Mouse (Mus musculus) forebrain, embryonic 11.5 days (tissue): ENCODE data around the gene Slc28a1. TPM values are rescaled to one million over a fixed set of nuclear protein-coding genes. Genes with fewer than 3 reads are reported as not detected.
"Not testable (repeated sequence)": the region's sequence is repeated elsewhere in the genome, so short reads cannot be mapped to it uniquely, and the experiment has no call there.

Experiments used
- ATAC-seq: fragments of 200-750 bp; cut with Nextera tagmentation; replicated peaks from 2 replicates; pipeline ENCODE4 v1.8.0; 2017; ENCODE audit warnings: moderate TSS enrichment; ENCODE audit not compliant: low FRiP score
- DNase-seq: peaks from one replicate; pipeline ENCODE4 v3.0.0-alpha.2; 2017; ENCODE audit warnings: low spot score
- H3K27ac ChIP-seq: fragments of 300-500 bp; sonication (generic); 2 replicates; pipeline ENCODE4 v1.5.1; 2014; ENCODE audit warnings: low read depth, low read length
- H3K27me3 ChIP-seq: fragments of 300-500 bp; sonication (generic); 2 replicates; pipeline ENCODE4 v1.6.1; 2014; ENCODE audit warnings: mild to moderate bottlenecking, low read length, mixed read lengths; ENCODE audit not compliant: control insufficient read depth, insufficient read depth
- H3K36me3 ChIP-seq: fragments of 300-500 bp; sonication (generic); 2 replicates; pipeline ENCODE4 v1.6.1; 2014; ENCODE audit warnings: mild to moderate bottlenecking, low read length, moderate library complexity, mixed read lengths; ENCODE audit not compliant: control insufficient read depth, insufficient read depth
- H3K4me1 ChIP-seq: fragments of 300-500 bp; sonication (generic); replicated peaks from 2 replicates; pipeline ENCODE4 v1.6.1; 2014; ENCODE audit warnings: low read length, mixed read lengths; ENCODE audit not compliant: control insufficient read depth, insufficient read depth
- H3K4me2 ChIP-seq: fragments of 300-500 bp; sonication (generic); 2 replicates; pipeline ENCODE4 v1.6.1; 2014; ENCODE audit warnings: low read depth, mild to moderate bottlenecking, low read length, moderate library complexity, mixed read lengths; ENCODE audit not compliant: severe bottlenecking
- H3K4me3 ChIP-seq: fragments of 300-500 bp; sonication (generic); 2 replicates; pipeline ENCODE4 v1.5.1; 2014; ENCODE audit warnings: low read depth, low read length
- H3K9ac ChIP-seq: fragments of 300-500 bp; sonication (generic); 2 replicates; pipeline ENCODE4 v1.6.1; 2014; ENCODE audit warnings: low read length
- H3K9me3 ChIP-seq: fragments of 300-500 bp; sonication (generic); 2 replicates; pipeline ENCODE4 v1.6.1; 2016; ENCODE audit warnings: low read length, mixed read lengths; ENCODE audit not compliant: control insufficient read depth
- WGBS: fragments of 180-500 bp; shearing (Covaris S2); extraction: QIAGEN DNeasy Blood & Tissue Kit; methylation state at CpG from one replicate; pipeline ENCODE4 v1.1.7; 2014; 5-methylcytosine and 5-hydroxymethylcytosine counted together
- polyA plus RNA-seq: library from polyadenylated mRNA; unstranded; fragments of >200 nt; fragmentation: Nextera tagmentation; extraction: Ambion mirVana; gene quantifications from 2 replicates; pipeline ENCODE4 v1.2.1, GENCODE M21; 2014

Slc28a1 gene
- polyA plus RNA-seq, 1 experiment from 2014 or later: not detected

GRCm38 (mm10) chr7:81183181-81183580 is 68.6 kb downstream of the Slc28a1 start:
- Histone ChIP-seq H3K4me1 (no peaks in the 10 kb centered on the region), H3K36me3 (no peaks in the 10 kb centered on the region), H3K4me3 (no peak overlapping the region), H3K9me3 (no peaks in the 10 kb centered on the region), H3K27me3 (no peaks in the 10 kb centered on the region), H3K4me2 (no peak overlapping the region), H3K27ac (no peak overlapping the region), H3K9ac (no peak overlapping the region)
- DNase-seq (no peak), ATAC-seq (no peak)

- WGBS: 72% methylated on average over 2 of the region's 2 CpGs
- Histone ChIP-seq H3K27me3 (no peaks in the 10 kb centered on the region), H3K36me3 (no peaks in the 10 kb centered on the region), H3K9me3 (no peaks in the 10 kb centered on the region), H3K27ac (no peak overlapping the region), H3K4me3 (no peak overlapping the region), H3K4me2 (no peak overlapping the region), H3K4me1 (no peaks in the 10 kb centered on the region), H3K9ac (no peak overlapping the region)
- no peak for DNase-seq
- no peak for ATAC-seq
These were observed 69.5 kb downstream of the Slc28a1 start for GRCm38 (mm10) chr7:81184136-81184535.

- Histone ChIP-seq H3K9me3 (no peaks in the 10 kb centered on the region), H3K9ac (no peak overlapping the region), H3K27me3 (no peaks in the 10 kb centered on the region), H3K4me1 (no peaks in the 10 kb centered on the region), H3K27ac (no peak overlapping the region), H3K36me3 (no peaks in the 10 kb centered on the region), H3K4me3 (no peak overlapping the region), H3K4me2 (no peak overlapping the region)
- ATAC-seq: no peak
- 85% methylated on average over 1 of the region's 1 CpGs for WGBS
- peak; percentile 20 for DNase-seq
These were observed 70.1 kb downstream of the Slc28a1 start for GRCm38 (mm10) chr7:81184651-81185050.

GRCm38 (mm10) chr7:81186036-81186435 is 71.4 kb downstream of the Slc28a1 start:
- H3K27me3 ChIP-seq, ATAC-seq, H3K4me1 ChIP-seq, H3K9me3 ChIP-seq, H3K9ac ChIP-seq, DNase-seq, H3K4me2 ChIP-seq, H3K4me3 ChIP-seq, H3K36me3 ChIP-seq, H3K27ac ChIP-seq: not testable (repeated sequence)

- no peaks in the 10 kb centered on the region for H3K9me3 ChIP-seq
- WGBS: 86% methylated on average over 9 of the region's 9 CpGs
These were observed 74.6 kb downstream of the Slc28a1 start for GRCm38 (mm10) chr7:81189180-81189579.

GRCm38 (mm10) chr7:81195509-81195908 is 80.9 kb downstream of the Slc28a1 start:
- ATAC-seq: no peak
- DNase-seq: no peak
- Histone ChIP-seq H3K9ac (no peak overlapping the region), H3K4me1 (no peaks in the 10 kb centered on the region), H3K9me3 (no peaks in the 10 kb centered on the region), H3K4me3 (no peak overlapping the region), H3K4me2 (no peak overlapping the region), H3K27me3 (no peaks in the 10 kb centered on the region), H3K36me3 (no peaks in the 10 kb centered on the region), H3K27ac (no peak overlapping the region)
- 71% methylated on average over 4 of the region's 4 CpGs for WGBS

More at GRCm38 (mm10) chr7:81189180-81189579, 74.6 kb downstream of the Slc28a1 start:
- DNase-seq: peak; percentile 23
- ATAC-seq: no peak
- Histone ChIP-seq H3K27me3 (no peaks in the 10 kb centered on the region), H3K4me2 (no peak overlapping the region), H3K9ac (no peak overlapping the region), H3K4me3 (no peak overlapping the region), H3K27ac (no peak overlapping the region), H3K36me3 (no peaks in the 10 kb centered on the region), H3K4me1 (no peaks in the 10 kb centered on the region)

GRCm38 (mm10) chr7:81196796-81197195 is 82.2 kb downstream of the Slc28a1 start:
- ATAC-seq (no peak), DNase-seq (no peak)
- 71% methylated on average over 3 of the region's 3 CpGs for WGBS
- no peaks in the 10 kb centered on the region for H3K9me3 ChIP-seq
- H3K4me1 ChIP-seq: no peaks in the 10 kb centered on the region
- H3K36me3 ChIP-seq: no peaks in the 10 kb centered on the region
- H3K4me3 ChIP-seq: no peak overlapping the region
- no peaks in the 10 kb centered on the region for H3K27me3 ChIP-seq
- no peak overlapping the region for H3K4me2 ChIP-seq
- no peak overlapping the region for H3K27ac ChIP-seq
- no peak overlapping the region for H3K9ac ChIP-seq

GRCm38 (mm10) chr7:81198538-81198937 is 83.9 kb downstream of the Slc28a1 start:
- no peaks in the 10 kb centered on the region for H3K9me3 ChIP-seq
- H3K27ac ChIP-seq: no peak overlapping the region
- ATAC-seq (no peak), DNase-seq (no peak)
- no peaks in the 10 kb centered on the region for H3K36me3 ChIP-seq
- H3K9ac ChIP-seq: no peak overlapping the region
- 45% methylated on average over 4 of the region's 4 CpGs for WGBS
- no peaks in the 10 kb centered on the region for H3K4me1 ChIP-seq
- H3K4me3 ChIP-seq: no peak overlapping the region
- H3K27me3 ChIP-seq: no peaks in the 10 kb centered on the region
- no peak overlapping the region for H3K4me2 ChIP-seq

GRCm38 (mm10) chr7:81199109-81199508 is 84.5 kb downstream of the Slc28a1 start:
- H3K9ac ChIP-seq: no peak overlapping the region
- no peaks in the 10 kb centered on the region for H3K9me3 ChIP-seq
- no peak overlapping the region for H3K4me3 ChIP-seq
- no peaks in the 10 kb centered on the region for H3K36me3 ChIP-seq
- WGBS: 77% methylated on average over 5 of the region's 5 CpGs
- DNase-seq (no peak), ATAC-seq (no peak)
- no peak overlapping the region for H3K4me2 ChIP-seq
- no peaks in the 10 kb centered on the region for H3K27me3 ChIP-seq
- H3K27ac ChIP-seq: no peak overlapping the region
- no peaks in the 10 kb centered on the region for H3K4me1 ChIP-seq
